Mouse (Mus musculus) lung, postnatal 36 days (tissue): Measurements from ENCODE around the gene Ncam1.

Source experiments
- DNase-seq: peaks from one replicate; pipeline ENCODE4 v3.0.0; 2022; ENCODE audit warnings: mixed read lengths

The Ncam1 gene

DNA sequence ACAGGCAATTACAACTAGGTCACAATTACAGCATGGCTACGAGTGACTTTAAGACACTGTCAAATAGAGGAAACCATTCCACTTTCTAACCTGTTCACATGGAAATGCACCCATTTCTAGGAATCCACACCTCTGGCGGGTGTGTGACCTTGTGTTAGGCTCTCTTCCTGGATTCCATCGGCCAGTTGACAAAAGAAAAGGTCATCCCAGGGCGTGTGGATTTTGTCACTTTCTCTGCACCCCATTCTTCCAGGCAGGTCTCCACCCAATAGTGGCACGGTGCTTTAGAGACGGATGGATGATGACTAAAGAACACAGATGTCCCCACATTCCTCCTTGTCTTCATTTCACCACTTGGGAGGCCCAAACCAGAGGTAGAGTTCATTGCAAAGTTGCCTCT lies 47.3 kb downstream of the Ncam1 start:
- DNase-seq, result no peak

DNA sequence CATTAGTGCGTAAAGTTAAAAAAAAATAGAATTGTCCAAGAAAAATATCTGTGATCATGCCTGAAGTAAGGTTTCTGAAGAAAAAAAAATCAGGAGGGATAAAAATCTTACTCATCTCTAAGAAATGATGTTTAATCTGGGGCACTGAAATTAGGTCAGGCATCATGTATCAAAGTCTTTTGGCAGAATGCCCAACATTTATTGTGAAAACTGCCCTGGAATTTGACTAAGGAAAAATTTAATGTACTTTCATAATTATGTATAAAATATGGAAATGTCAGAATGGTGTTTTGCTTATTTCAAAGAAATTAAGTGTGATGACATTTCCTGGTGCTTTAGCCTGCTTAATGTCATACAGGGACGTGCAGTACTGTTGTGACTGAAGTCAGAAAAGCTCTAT lies 52.5 kb downstream of the Ncam1 start:
- no peak for DNase-seq

DNA sequence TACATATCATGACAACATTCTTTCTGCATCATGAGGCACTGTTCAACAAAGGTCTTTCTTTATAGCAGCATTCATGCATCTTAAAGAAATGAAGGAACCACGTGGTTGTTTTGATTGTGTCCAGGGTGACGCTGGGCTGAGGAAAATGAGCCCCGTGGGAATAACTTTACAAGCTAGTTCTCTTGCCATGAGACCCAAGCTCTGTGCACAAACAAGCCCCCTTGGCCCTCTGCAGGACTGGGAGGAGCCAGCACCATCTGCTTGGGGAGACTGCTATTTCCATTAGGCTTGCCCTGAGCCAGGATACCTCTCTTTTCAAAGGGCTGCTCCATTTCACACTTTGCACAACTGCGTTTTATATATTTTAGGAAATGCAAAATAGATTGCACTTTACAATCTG lies 53.0 kb downstream of the Ncam1 start:
- no peak for DNase-seq

DNA sequence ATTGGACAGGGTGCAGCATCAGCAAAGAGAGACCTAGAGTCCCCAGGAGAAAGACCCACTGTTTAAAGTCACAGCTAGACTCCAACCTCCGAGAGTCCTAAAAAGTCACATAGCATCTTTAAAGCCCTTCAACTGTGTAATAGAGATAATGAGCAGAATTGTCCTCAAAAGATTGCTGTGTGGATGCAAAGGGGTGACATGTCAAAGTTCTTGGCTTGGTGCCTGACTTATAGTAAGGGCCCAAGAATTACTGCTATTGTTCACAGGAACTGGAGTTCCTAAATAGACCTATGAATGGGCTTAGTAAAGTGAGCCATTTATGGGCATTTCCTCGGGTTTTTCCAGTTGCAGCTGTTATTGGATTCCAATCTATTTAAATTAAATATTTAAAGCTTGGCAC lies 54.4 kb downstream of the Ncam1 start:
- no peak for DNase-seq

DNA sequence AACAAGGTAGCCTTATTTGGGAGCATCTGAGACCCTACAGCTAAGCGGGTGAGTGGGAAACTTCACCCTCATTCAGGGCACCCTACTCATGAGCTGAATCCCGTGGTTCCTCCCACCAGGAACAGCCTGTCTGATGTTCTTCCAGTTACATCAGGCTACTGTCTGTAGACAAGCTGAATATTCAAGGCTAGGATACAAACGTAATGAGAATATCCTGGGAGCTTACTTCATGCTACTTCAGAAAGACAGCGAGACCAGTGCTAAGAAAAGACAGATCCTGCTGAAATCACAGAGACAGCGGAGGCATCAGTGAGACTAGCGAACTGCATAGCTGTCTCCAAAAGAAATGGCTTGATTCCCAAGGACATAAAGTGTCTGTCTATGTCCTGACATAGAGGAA lies 58.8 kb downstream of the Ncam1 start:
- no peak for DNase-seq

DNA sequence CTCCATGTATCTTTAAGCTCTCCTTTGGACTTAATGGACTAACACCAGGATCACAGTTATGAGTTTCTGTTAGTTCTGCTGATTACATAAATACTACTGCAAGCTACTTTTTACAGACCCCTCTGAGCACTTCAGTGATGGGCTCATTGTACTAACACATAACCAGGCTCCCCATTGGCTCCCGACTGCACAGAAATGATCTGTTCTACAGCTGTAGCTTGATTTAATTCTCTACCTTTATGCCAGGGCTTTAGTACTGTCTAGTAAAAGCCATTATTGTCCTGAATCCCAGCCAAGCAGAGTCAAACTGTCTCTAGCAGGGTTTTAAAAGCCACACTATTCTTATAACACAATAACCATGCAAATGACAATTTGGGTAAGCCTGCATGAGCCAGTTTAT lies 60.2 kb downstream of the Ncam1 start:
- DNase-seq, result no peak

GRCm38 (mm10) chr9:49737166-49737565 lies 61.6 kb downstream of the Ncam1 start:
- no peak for DNase-seq

DNA sequence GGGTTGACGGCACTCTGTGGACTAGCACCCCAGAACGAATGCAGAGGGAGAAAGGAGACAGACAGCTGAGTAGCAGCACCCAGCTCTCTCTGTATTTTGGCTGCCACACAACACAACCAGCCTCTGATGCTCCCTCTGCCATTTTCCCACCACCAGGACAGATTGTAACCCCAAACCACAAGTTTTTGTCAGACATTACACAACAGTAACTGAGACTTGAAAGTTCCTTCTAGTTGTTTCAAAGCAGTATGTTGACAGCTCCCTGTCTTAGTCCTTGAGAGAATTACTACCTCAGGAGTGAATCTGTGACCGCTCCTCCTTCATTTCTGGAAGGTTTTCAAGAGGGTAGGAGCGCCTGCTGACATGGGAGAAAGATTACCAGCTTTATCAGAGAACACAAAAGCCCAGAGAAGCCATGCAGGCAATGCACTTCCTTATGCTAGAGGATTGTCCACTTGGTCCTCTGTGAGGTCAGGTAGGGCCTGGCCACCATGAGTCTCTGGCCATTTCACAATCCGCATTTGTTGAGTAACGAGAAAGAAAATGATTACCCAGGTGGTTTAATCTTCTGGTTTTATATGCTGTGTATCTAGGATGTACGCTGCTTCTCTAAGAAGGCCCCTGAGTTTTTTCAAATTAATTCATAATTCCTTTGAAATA lies 64.2 kb downstream of the Ncam1 start:
- no peak for DNase-seq

- DNase-seq, result no peak
Observed at GRCm38 (mm10) chr9:49733726-49734125, 65.0 kb downstream of the Ncam1 start.

DNA sequence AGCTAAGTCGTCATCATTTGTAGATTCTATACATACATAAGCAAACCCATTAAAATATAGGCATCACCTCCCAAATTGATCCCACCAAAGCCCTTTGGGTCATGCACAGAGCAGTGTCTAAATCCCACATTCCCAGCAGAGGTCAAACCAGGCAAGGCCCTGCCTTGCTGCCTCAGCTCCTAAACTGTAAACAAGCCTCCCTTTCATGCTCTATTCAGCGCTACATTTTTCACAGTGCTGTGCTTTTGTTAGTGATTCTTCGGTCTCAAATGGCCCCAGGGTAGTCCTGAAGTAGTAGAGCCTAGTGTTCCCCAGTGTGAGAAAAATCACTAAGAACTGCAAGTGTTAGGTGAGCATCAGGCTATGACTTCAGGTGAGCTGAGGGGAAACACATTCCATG lies 69.2 kb downstream of the Ncam1 start:
- no peak for DNase-seq

GRCm38 (mm10) chr9:49728211-49728610 lies 70.5 kb downstream of the Ncam1 start:
- no peak for DNase-seq

DNA sequence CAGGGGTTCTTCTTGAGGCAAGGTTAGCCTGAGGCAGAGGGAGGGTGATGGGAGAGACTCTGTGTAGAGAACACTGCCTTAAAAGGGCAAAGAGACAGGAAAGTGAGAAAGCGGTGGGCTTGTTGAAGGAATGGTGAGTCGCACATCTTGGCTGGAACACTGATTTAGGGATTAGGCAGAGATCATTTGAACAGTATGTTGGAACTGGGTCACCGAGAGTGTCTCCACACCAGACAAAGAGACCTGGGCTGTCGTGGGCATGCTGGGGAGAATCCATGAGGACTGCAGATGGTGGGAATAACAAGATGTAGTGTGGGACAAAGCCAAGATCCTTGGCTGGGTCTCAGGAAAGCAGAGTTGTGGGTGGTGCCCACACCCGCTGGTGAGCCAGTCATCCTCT lies 76.0 kb downstream of the Ncam1 start:
- DNase-seq, result no peak

GRCm38 (mm10) chr9:49715121-49715520 lies 83.6 kb downstream of the Ncam1 start:
- no peak for DNase-seq

- no peak for DNase-seq
Observed at GRCm38 (mm10) chr9:49714091-49714490, 84.6 kb downstream of the Ncam1 start.

DNA sequence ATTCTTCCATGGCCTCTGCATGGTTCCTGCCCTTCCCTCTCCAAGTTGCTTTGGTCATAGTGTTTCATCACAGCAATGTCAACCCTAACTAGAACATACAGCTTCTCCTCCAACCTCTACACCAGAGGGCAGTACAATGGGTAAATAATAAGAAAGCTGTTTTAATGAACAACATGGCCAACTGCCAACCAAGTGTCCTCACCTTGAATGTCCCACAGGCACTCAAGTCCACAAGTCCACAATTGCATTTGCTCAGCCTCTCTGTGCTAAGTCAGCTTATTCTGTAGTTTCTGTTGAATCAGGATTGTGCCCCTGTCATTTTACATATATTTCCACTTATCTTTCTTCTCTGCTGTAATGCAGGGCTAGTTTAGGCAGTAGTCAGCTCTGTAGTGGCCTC lies 91.1 kb downstream of the Ncam1 start:
- no peak for DNase-seq

- no peak for DNase-seq
Observed at GRCm38 (mm10) chr9:49704196-49704967, 94.3 kb downstream of the Ncam1 start.

- DNase-seq, result no peak
Observed at GRCm38 (mm10) chr9:49695371-49695770, 103.4 kb downstream of the Ncam1 start.

- peak; percentile 3 for DNase-seq
Observed at GRCm38 (mm10) chr9:49692791-49693190, 105.9 kb downstream of the Ncam1 start.

DNA sequence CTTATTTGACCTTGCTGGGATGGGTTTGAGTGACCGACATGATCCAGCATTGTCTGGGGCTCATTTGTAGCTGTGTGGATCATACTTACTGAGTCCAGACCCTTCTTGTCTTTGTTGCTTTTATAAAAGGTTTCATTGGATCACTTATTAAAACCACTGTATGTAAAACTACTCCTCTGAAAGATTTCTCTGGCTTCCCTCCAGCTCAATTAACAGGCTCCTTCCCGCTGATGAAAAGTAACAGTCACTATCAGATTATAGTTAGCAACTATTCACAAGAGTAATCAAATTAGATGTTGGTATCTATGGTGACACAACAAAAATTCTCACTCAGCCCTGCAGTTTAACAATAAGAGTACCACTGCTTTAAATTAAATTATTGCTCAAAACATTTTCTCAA lies 107.4 kb downstream of the Ncam1 start:
- DNase-seq, result no peak

GRCm38 (mm10) chr9:49683566-49684273 lies 115.0 kb downstream of the Ncam1 start:
- no peak for DNase-seq

GRCm38 (mm10) chr9:49681848-49682469 lies 116.8 kb downstream of the Ncam1 start:
- DNase-seq, result no peak

DNA sequence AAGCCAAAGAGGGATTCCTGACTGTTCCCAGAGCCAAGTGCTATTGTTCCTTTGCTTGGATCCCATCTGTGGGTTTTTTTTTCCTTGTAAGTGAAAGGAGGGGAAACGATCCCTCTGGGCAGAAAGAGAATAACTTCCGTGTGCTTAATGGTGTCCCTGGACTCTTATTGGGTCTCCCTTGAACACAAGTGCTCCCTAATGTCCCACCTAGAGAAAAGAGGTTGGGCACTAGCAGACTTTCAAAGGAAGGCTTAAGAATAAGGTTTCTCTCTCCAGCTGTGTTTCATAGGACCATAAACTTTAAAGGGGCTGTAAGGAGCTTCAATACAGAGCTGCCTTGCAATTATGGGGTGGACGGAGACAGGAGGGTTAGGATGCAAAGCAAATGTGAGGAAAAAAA lies 119.5 kb downstream of the Ncam1 start:
- no peak for DNase-seq

- no peak for DNase-seq
Observed at GRCm38 (mm10) chr9:49675696-49676465, 122.8 kb downstream of the Ncam1 start.
